Mouse (Mus musculus) liver, adult 2 months (tissue): ENCODE measurements around the gene Dgki.

ENCODE experiments used
- CTCF ChIP-seq: fragments of 200-500 bp; IDR thresholded peaks from 2 replicates; pipeline ENCODE4 v1.5.1; 2011; ENCODE audit warnings: low read depth, low read length, control low read depth
- POLR2A ChIP-seq: fragments of 200-500 bp; IDR thresholded peaks from 2 replicates; pipeline ENCODE4 v1.6.1; 2011; ENCODE audit warnings: low read length, control low read depth; ENCODE audit not compliant: insufficient read depth; ENCODE audit errors: extremely low read depth

DNA sequence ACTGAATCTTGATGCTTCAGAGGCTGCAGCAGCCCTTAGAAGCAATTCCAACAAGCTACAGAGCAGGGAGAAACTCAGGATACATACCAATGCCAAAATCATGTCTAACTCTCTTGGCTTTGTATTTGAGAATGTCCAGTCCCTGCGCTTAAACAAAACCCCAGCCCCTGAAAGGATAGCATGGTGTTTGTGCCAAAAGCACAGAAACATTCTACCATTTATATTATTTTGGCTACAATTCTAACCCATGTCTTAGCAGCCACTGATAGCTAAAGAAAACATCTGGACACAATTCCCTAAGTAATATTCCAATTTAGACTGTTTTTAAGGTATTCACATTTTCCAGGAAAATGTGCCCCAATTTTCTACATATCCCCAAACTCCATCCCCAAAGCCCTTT, 269.0 kb downstream of the Dgki start:
- TF ChIP-seq CTCF (no peak), POLR2A (no peak)
